ENCODE assay signal across 19 mouse cellular contexts in genomic region chr9:109902246-109902645, GRCm38 (mm10). TPM values are rescaled to one million over a fixed set of nuclear protein-coding genes. Genes with fewer than 3 reads are reported as not detected.
"Had no signal": no experiment of that assay in that cellular context is flagged by ENCODE, and none has a peak within 500 bp of the region (broad histone marks: within the 10 kb centered on the region; RNA-seq: fewer than 3 reads in every experiment).

No protein-coding gene starts in this region.

- H3K9me3 ChIP-seq: limb, embryonic 12.5 days; liver, embryonic 13.5 days; lung, embryonic 15.5 days; megakaryocyte, embryonic 14.5 days; midbrain, embryonic 12.5 days had no signal

- H3K9ac ChIP-seq: limb, embryonic 12.5 days; liver, embryonic 13.5 days; liver, postnatal 0 days; lung, embryonic 15.5 days; midbrain, embryonic 12.5 days had no signal

- H3K4me2 ChIP-seq: limb, embryonic 12.5 days; liver, embryonic 13.5 days; lung, embryonic 15.5 days; midbrain, embryonic 12.5 days had no signal

- H3K36me3 ChIP-seq: limb, embryonic 12.5 days; liver, embryonic 13.5 days; lung, embryonic 15.5 days; midbrain, embryonic 12.5 days had no signal

- DNase-seq: layer of hippocampus, adult 9-11 months; layer of hippocampus, postnatal 36 days; liver; liver, embryonic 13.5 days; liver, postnatal 0 days; lung, postnatal 14 days; retina, postnatal 1 day; right cerebral cortex, postnatal 4 days; spleen, adult 18-20 months; thymus, adult 18-20 months; thymus, postnatal 14 days had no signal

- H3K27ac ChIP-seq: limb, embryonic 12.5 days; liver, embryonic 13.5 days; lung, embryonic 15.5 days; macrophage; midbrain, embryonic 12.5 days had no signal

- H3K27me3 ChIP-seq: limb, embryonic 12.5 days; liver, embryonic 13.5 days; lung, embryonic 15.5 days; midbrain, embryonic 12.5 days had no signal

- H3K4me3 ChIP-seq: limb, embryonic 12.5 days; liver, embryonic 13.5 days; lung, embryonic 15.5 days; megakaryocyte, embryonic 14.5 days; midbrain, embryonic 12.5 days had no signal

- ATAC-seq: liver, postnatal 0 days had no signal

- H3K4me1 ChIP-seq: limb, embryonic 12.5 days; midbrain, embryonic 12.5 days had no signal

RNA-seq across cellular contexts. Expression of gene Camp, which starts 52.8 kb away (rescaled TPM):
- total RNA-seq: layer of hippocampus, adult 18-20 months; layer of hippocampus, postnatal 36 days; left cerebral cortex, postnatal 36 days; midbrain, postnatal 0 days had no signal
